Comparison of ENCODE assay signal across 8 mouse cellular contexts in the genomic region with DNA sequence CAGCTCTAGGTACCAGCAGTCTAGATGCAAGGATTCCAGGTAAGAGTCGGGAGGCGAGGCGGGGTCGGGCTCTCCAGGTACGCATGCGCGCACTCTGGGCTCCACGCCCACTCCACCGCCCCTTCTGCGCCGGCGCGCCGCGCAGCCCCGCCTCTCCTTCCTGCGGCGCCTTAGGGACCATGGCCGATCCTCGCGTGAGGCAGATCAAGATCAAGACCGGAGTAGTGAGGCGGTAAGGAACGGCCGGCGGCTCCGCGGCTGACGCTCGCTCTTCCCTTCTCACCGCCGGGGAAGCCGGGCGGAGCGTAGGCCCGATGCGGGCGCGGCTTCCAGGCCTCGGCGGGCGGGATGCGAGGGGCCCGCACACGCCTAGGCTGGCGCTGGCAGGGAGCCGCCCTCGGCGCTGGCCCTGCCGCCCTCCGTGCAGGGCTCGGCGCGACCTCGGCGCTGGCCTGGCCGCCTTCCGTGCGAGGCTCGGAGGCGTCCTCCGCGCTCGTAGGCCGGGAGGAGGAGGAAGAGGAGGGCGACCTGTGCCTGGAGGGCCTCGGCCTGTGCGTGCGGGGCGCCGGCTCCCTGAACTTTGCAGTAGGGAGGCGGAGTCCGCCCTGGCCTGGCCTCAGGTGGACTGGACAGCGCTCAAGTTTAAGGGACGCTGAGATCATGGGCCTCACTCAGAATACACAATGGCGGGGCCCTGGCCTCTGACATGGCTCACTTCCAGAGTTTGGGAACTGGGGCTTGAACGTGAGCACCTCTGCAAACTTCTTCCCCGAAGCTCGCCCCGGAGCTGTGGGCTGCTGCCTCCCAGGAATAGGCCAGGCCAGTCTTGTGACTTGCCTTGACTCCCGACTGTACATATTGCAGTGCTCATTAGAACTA. TPM values are rescaled to one million over a fixed set of nuclear protein-coding genes. Genes with fewer than 3 reads are reported as not detected.
A peak's percentile ranks its signal among the peaks of the same experiment; 100 is the strongest.
DNase-seq lines count a peak whose midpoint lies in the region; ATAC-seq lines count a peak whose summit lies in the region.

A gene (plus strand): TSS at position 140 of the 879 bp plus-strand sequence.

- peak within 1 kb of the TSS; percentile 88 for H3K27ac ChIP-seq in hindbrain, embryonic 15.5 days (replicated peaks)

- peak within 1 kb of the TSS; percentile 95 for H3K4me3 ChIP-seq in hindbrain, embryonic 15.5 days

- no peaks in the 10 kb centered on the region for H3K9me3 ChIP-seq in hindbrain, embryonic 15.5 days

- peak; percentile 90 for DNase-seq in R1 (ENCODE audit: low read depth, low spot score)
- DNase-seq in cerebellum, postnatal 25 days, result peak; percentile 93 to 96
- DNase-seq in frontal cortex, postnatal 36 days (ENCODE audit: low spot score in 2 of 2), result peak; percentile 75 to 78
- peak; percentile 52 for DNase-seq in left cerebral cortex, adult 11 months (ENCODE audit: low spot score)
- DNase-seq in lung, postnatal 4 days, result peak; percentile 90 to 92
- peak; percentile 85 for DNase-seq in retina, postnatal 7 days (ENCODE audit: low read depth, low spot score)
- peak; percentile 87 for DNase-seq in urinary bladder, adult 2 months (ENCODE audit: low spot score)

- no peaks in the 10 kb centered on the region for H3K36me3 ChIP-seq in hindbrain, embryonic 15.5 days

- peaks cover 12% of the 10 kb centered on the region for H3K27me3 ChIP-seq in hindbrain, embryonic 15.5 days

- peak; percentile 96 for ATAC-seq in hindbrain, embryonic 15.5 days (ENCODE audit: low FRiP score, low read depth)

- H3K4me1 ChIP-seq in hindbrain, embryonic 15.5 days (replicated peaks), result peaks cover 14% of the 10 kb centered on the region

- under 1% methylated on average over 57 of the region's 81 CpGs for WGBS in hindbrain, embryonic 15.5 days

- peak within 1 kb of the TSS; percentile 71 for H3K4me2 ChIP-seq in hindbrain, embryonic 15.5 days

- peak within 1 kb of the TSS; percentile 95 for H3K9ac ChIP-seq in hindbrain, embryonic 15.5 days

RNA-seq across cellular contexts. Expression of the gene that starts here (rescaled TPM):
- 279 and 324 TPM in 2 replicates for polyA plus RNA-seq in hindbrain, embryonic 15.5 days (2015; fragmentation: Nextera tagmentation; extraction: Ambion mirVana)
- polyA plus RNA-seq in urinary bladder, adult 2 months (2012; rRNA removed), result 344 and 359 TPM in 2 replicates

Comparison
In these comparisons a context has a peak if more than half of its experiments do, and no peak if none do; other contexts are left out.
1. Peak in every context shown above with its lines: DNase-seq, ATAC-seq, H3K4me3 ChIP-seq and H3K27ac ChIP-seq.